3 mouse cellular contexts compared by ENCODE assay signal in genomic region chr19:57879841-57880240, GRCm38 (mm10).
DNase-seq lines count a peak whose midpoint lies in the region; ATAC-seq lines count a peak whose summit lies in the region.
"Not testable (repeated sequence)": the region's sequence is repeated elsewhere in the genome, so short reads cannot be mapped to it uniquely, and the experiment has no call there.

No protein-coding gene starts in this region.

- H3K9me3 ChIP-seq in intestine, embryonic 14.5 days (ENCODE audit: control insufficient read depth, low read length); midbrain, embryonic 11.5 days (ENCODE audit: control insufficient read depth, low read length): not testable (repeated sequence)

- H3K36me3 ChIP-seq in intestine, embryonic 14.5 days (ENCODE audit: control insufficient read depth, insufficient read depth, low read length); midbrain, embryonic 11.5 days (ENCODE audit: control insufficient read depth, insufficient read depth, low read length): not testable (repeated sequence)

- not testable (repeated sequence) for H3K4me2 ChIP-seq in intestine, embryonic 14.5 days (ENCODE audit: low read length); midbrain, embryonic 11.5 days

- ATAC-seq in intestine, embryonic 14.5 days (replicated peaks; ENCODE audit: low FRiP score, low TSS enrichment, low read depth); midbrain, embryonic 11.5 days (ENCODE audit: low FRiP score): not testable (repeated sequence)

- H3K4me1 ChIP-seq in intestine, embryonic 14.5 days (replicated peaks; ENCODE audit: control insufficient read depth, insufficient read depth, low read length); midbrain, embryonic 11.5 days (ENCODE audit: control insufficient read depth, insufficient read depth, low read length): not testable (repeated sequence)

- not testable (repeated sequence) for H3K9ac ChIP-seq in intestine, embryonic 14.5 days (ENCODE audit: low read length); midbrain, embryonic 11.5 days (ENCODE audit: low read length)

- H3K4me3 ChIP-seq in intestine, embryonic 14.5 days (ENCODE audit: low read depth, low read length); midbrain, embryonic 11.5 days (ENCODE audit: low read depth, low read length): not testable (repeated sequence)

- peak; percentile 66 for DNase-seq in heart, adult 11 months
- peak; percentile 10 for DNase-seq in intestine, embryonic 14.5 days (ENCODE audit: low spot score)
- peak; percentile 51 for DNase-seq in midbrain, embryonic 11.5 days (ENCODE audit: low spot score, missing footprints)

- not testable (repeated sequence) for H3K27ac ChIP-seq in intestine, embryonic 14.5 days (ENCODE audit: low read depth); midbrain, embryonic 11.5 days (ENCODE audit: low read depth, low read length)

- 56% methylated on average over 1 of the region's 1 CpGs for WGBS in intestine, embryonic 14.5 days
- WGBS in midbrain, embryonic 11.5 days, result 87% methylated on average over 1 of the region's 1 CpGs

- H3K27me3 ChIP-seq in intestine, embryonic 14.5 days (replicated peaks; ENCODE audit: control insufficient read depth, insufficient read depth, low read length); midbrain, embryonic 11.5 days (ENCODE audit: control insufficient read depth, insufficient read depth, low read length): not testable (repeated sequence)

Comparison
In these comparisons a context has a peak if more than half of its experiments do, and no peak if none do; other contexts are left out.
1. DNase-seq: peak in every context shown above with its lines; median percentile 66 in heart, adult 11 months; 51 in midbrain, embryonic 11.5 days; 10 in intestine, embryonic 14.5 days.